Mouse (Mus musculus) ES-Bruce4 (cell line): ENCODE data around the gene Supt4a.

Source experiments
- CTCF ChIP-seq: IDR thresholded peaks from one replicate; pipeline ENCODE4 v1.8.1; 2011; ENCODE audit warnings: low read depth, low read length
- EP300 ChIP-seq: IDR thresholded peaks from 2 replicates; pipeline ENCODE4 v1.6.1; 2011; ENCODE audit warnings: low read depth, low read length; ENCODE audit not compliant: insufficient read depth

GRCm38 (mm10) chr11:87768745-87769144 lies 31.4 kb downstream of the Supt4a start:
- TF ChIP-seq EP300 (no peak), CTCF (no peak)
